Mouse (Mus musculus): ENCODE results near the gene Dnaic1.
A peak's percentile ranks its signal among the peaks of the same experiment; 100 is the strongest.

Dnaic1 gene

DNA sequence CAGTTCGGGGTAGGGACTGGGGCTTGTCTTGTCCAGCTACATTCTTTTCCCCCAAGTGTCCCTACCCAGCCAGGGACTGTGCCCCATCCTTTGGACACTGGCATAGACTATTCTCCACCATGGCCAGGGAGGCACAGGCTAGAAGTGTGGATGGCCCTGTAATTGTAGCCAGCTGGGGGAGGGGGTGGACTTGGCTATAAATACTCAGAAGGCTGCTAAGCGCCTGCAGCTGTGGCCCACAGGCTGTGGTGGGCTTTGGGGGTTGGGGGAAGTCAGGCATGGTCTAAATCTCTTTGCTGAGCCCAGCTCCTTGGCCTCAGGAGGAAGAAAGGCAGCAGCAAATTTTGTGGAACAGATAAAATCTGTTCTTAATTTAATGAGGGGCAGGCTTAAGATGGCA lies 66.3 kb downstream of the Dnaic1 start:
- no peak for DNase-seq (ENCODE audit: low spot score)

DNA sequence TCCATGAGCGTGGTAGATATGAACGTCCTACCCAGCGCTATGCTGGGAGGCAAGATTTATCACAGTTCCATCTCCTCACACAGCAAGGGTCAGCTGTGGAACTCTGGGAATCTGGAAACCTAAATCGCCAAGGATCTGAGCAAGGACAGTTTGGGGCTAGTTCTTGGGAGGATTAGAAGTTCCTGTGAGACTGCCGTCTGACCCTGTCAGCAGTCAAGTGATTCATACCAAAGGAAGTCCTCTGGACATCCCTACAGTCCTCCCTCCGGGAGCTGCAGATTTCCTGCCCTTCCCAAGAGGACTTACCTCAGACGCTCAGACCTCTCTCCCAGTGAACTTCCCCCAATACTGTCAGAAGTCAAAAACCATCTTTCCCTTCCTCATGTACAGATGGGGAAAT lies 66.8 kb downstream of the Dnaic1 start:
- DNase-seq (ENCODE audit: low spot score) = no peak

DNA sequence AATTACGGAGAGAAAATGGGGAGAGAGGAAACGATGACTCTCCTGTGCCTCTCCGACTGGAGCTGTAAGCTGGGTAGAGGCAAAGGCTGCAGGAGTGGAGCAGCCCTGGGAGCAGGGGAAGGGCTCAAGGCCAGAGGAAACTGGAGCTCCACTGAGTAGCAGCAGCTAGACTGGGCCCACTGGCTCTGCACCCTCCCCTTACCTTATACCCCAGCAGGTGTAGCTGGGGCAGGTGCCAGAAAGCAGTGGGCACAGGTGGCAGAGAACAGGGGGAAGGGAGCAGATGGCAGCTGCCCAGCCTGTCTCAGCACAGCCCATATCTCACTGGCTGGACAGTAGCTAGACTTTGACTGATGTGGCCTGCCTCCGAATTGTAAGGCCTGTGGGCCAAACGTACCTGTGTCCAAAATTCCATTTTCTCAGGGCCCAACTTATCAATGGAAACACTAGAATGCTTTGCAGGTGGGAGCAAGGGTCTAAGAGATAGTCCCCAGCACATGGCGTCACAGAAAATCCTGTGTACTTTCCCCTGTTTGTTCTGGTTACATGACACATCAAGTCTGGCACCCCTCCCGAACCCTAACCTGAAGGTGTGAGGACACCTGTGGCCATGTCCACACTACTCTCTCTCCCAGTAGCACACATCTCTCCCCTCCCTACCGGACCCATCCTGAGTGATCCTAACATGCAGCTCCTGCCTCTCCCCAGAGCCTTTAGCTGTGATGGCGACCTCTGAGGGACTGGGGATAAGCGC lies 67.5 kb downstream of the Dnaic1 start:
- DNase-seq (ENCODE audit: low spot score) = no peak

DNA sequence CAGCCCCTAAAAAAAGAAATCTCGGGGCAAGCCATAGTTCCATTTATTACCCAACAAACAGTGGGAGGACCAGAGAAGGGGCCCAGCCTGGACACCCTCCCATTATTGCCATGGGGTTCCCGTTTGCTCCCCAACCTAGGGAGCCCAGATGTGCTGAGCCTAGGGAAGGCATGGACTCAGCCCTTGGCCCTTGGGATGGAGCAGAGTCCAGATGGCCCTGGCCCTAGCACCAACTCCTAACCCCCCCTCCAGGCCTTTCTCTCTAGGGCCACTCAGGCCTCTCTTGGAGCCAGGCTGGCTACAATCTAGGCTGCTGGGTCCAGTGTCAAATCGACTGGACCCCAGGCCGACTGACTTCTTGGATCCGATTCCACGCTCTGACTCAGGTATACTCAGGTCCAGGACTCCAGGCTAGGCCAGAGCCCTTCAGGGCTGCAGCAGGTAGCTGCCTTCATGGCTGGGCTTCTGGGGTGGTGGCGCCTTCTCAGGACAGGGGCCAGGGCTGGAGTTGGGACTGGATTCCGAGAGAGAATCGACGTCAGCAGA lies 68.7 kb downstream of the Dnaic1 start:
- no peak for DNase-seq (ENCODE audit: low spot score)

DNA sequence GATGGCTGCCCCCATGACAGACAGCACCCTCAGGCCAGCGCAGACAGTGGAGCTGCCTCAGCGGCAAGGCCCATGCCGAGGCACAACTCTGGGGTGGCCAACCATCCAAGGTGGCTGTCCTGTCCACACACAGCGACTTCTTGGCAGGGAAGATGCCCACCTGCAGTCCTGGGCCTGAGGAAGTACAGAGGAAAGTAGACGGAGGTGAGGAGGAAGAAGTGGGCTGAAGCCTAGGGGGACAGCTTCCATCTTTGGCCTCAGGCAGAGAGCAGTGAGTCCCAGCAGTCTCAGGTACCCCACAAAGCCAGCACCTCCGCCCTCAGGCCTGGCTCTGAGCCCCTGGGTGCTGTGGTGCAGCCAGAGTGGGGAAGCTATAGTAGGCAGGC lies 69.2 kb downstream of the Dnaic1 start:
- DNase-seq (ENCODE audit: low spot score) = no peak

DNA sequence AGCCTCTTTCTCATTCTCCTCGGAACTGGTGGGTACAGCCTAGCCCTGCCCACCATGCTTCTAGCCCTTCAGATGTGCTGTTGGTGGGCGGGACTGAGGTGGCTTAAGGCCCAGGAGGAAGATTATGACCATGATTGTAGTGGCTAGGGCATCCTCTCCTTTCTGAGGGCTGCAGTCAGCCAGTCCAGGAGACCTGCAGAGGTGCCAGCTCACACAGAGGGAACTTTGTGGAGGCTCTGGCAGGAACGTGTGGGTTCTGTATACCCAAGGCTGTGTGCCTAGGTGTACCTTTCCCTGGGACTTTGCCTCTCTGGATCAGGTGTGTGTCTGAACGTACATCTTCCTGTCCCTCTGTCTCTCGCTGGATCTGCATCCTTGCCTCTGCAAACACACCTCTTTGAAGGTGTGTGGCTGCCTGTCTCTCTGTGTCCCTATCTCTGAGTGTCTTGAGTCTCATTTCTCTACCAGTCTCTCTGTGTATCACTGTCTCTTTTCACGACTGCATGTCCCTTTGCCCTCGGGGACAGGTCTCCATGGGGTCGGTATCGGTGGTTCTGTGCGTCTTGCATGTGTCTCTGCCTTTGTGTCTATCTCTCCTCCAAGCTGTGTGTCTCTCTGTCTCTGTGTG lies 69.8 kb downstream of the Dnaic1 start:
- DNase-seq (ENCODE audit: low spot score) = no peak

DNA sequence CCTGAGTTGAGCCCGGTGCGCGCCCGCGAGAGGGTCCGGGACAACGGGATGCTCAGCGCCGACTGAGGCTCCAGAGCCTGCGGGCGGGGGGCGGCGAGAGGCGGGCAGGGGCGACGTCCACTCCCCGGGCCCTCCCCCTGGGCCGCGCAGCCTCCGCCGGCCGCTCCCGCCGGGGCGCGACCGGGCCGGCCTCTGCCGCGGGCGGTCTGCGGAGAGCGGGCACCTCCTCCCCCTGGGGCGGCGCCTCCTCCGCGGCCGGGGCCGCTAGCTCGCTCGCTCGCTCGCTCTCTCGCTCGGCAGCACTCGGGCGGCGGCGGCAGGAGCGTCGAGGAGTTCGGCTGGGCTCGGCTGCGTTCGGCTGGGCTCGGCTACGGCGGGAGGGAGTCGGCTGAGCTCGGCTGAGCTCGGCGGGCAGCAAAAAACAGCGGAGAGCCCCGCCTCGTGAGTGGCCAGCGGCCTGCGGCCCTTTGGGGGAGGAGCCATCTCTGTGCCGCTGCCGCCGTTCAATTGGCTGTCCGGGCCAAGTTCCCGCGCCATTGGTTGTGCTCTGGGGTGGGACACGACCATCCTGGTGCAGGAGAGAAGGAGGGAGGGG lies 70.4 kb downstream of the Dnaic1 start, which contains the start of gene Enho:
Gene Enho (minus strand): TSS at position 412 of the 595 bp plus-strand sequence.
- peak; percentile 88 for DNase-seq (ENCODE audit: low spot score)

DNA sequence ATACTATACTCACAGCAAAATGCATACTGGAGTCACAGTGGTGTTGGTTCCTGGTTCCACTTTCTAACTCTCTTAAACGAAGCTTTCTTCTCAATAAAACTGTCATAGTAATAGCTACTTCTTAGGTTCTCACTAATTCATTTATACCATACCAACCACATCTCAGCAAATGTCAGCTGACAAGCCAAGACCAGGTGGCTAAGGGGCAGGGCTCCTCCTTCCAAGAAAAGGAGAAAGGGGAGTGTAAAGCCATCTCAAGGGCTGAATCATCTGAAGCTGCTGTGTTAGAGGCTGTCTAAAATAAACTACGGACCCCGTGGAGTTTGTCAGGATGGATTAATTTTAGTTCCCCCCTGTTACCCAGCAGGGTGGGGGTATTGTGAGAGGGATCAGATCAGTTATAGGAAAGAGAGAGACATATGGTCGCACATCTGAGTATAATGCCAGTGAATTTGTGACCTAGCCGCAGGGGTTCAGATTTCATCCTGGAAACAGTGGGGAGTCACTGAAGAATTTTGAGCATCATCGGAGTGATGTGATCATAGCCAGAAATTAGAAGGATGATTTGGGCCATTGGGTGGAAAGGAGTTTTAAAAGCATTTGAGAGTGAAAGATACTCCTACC lies 71.7 kb downstream of the Dnaic1 start:
- DNase-seq (ENCODE audit: low spot score) = no peak

DNA sequence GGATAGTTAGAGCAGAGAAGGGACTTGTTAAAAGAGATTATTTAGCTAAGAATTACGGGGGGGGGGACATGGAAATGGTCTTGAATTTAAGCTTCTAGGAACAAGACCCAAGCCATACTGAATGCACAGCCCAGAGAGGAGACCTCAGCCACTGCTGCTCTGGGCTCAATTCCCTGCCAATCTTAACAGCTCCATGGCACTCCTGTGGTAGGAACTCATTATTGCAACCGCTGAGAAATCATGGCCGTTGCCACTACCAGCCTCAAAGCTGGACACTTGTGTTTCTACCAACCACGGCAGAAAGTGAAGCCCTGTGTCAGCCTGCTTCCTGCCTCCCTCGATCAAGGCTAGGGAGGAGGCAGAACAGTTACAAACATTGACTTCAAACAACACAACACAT lies 75.9 kb downstream of the Dnaic1 start:
- DNase-seq (ENCODE audit: low spot score) = no peak

DNA sequence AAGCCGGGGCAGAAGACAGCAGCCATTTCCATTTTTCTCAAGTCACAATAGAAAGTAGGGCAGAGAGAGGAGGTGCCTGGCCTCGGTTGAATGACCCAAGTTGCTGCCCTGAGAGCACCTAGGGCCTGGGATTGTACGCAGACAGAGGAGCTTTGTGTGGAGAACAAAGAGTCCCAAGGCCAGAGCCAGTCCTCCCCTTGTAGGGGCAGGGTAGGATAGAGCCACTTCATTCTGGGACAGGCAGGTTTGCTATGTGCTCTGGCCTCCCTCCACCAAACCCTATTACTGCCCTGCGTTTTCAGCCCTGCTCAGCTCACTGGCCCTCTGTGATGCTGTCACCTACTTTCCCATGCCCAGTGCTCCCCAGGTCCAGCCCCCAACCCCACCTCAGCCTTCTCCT lies 78.6 kb downstream of the Dnaic1 start:
- no peak for DNase-seq (ENCODE audit: low spot score)

DNA sequence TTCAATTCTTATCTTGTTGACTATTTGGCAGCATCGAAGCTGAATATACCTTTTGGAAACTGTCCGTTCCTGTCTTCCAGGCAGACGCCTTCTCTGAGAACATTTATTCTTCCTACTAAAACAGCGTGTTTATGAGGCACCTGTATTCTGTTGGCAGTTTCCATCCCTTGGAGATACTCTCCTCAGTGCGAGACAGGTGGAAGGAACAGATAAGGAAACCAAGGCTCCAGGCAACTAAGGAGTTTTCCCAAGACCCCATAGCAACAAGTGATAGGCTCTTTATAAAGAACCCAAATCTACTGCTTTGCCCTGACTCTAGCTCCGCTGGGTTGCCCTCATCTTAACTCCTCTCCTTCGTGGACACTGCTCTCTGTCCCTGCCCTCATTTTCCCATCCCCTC lies 79.1 kb downstream of the Dnaic1 start:
- no peak for DNase-seq (ENCODE audit: low spot score)

DNA sequence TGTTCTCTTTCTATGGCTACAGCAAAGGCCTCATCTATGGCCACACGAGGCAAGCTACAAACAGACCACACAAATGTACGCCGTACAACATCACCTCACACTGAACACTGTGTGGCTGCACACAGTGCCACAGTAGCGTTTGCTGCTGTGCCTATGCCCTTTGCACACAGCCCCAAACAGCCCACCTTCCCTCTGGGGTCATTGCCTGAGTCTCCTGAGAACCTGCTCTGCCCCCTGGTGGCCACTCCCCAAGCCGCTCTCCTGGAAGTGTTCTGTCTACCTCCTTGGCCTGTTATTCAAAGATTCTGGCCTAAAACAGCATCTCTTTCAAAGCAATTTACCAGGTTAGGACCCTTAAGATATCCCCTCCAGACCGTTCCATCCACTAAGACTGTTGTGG lies 83.7 kb downstream of the Dnaic1 start:
- no peak for DNase-seq (ENCODE audit: low spot score)

DNA sequence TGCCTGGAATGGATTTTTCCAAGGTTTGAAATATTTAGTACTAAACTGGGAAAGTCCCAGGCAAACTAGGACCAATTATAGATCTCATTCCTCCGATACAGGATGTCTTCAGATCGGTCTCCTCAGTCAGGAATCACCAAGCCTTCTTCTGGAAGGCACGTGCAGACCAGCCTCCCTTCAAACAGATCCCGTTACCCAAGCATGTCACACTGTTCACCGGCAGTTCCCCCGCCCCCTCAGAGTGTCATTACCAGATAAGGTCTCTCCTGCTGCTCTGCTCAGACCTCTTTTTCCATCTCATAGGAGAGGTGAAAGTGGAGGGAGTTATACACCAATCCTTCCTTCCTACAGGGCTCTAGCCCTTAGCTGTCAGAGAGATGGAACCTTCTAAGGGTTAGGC lies 84.2 kb downstream of the Dnaic1 start:
- no peak for DNase-seq (ENCODE audit: low spot score)

DNA sequence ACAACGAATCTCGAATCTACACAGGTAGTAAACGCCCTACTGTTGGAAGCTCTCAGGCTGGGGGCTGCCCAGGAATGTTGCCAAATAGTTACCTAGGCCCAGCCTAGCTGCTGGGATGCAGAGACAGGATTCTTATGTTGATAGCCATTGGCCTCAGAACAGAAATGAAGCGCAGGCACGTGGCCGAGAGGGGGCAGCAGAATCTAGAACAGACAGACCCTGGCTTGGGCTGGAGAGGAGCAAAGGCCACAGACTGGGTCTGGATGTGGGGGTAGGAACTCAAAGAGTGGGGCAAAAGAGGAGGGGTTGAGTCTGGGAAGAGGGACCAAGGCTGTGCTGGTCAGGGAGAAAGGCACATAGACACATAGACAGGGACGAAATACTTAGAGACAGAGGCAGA lies 84.6 kb downstream of the Dnaic1 start:
- DNase-seq (ENCODE audit: low spot score) = peak; percentile 48

DNA sequence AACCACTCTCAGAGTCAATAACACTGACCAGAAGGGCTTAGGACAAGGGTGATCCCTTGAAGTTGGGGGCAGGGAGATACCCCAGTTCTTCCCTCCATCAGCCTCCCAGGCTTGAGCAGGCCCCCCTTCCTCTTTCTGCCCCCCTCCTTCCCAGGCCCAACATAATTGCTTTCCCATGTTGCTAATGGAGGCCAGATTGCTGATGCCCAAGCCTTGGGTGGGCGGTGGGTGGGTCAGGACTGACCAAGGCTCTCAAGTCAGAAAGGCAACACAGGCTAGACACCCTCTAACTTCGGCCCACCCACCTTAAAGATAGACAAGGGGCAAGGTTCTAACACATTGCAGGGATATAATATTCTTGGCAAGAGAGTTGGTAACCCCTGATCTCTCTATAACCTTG lies 86.0 kb downstream of the Dnaic1 start:
- DNase-seq (ENCODE audit: low spot score) = no peak

DNA sequence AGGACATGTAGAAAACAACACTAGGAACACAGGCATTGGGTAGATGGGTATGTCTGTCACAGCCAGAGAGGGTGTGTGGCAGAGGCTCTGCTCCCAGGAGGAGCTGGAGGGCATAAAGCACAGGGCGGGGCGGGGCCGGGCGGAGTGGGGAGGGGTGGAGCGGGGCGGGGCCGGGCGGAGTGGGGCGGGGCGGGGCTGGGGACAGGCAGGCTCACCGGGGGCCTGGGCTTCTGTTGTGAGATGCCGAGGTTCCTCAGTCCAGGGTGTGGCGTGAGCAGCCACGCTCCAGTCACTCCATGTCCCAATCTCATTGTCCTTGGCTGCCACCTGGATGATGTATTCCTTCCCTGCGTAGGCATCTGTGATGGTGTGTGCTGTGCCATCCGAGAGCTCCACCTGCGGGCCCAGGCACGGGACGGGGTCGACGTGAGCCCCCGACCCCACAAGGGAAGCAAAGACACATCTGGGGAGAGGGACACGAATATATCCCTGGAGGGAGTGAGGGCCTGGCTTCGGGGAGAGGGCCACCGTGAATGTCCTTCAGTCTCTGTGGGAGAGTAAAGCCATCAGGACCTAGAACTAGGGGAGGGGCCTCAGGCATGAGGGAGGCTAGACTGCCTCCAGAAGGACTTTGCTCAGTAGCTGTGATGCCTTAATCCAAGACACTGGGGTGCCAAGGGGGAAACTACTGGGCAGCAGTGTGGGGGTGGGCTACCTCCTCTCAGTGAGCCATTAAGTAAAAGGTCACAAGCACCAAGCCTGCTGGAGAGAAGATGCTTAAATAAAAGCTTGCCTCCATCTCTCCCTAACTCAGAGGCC lies 89.2 kb downstream of the Dnaic1 start:
- DNase-seq (ENCODE audit: low spot score) = no peak

DNA sequence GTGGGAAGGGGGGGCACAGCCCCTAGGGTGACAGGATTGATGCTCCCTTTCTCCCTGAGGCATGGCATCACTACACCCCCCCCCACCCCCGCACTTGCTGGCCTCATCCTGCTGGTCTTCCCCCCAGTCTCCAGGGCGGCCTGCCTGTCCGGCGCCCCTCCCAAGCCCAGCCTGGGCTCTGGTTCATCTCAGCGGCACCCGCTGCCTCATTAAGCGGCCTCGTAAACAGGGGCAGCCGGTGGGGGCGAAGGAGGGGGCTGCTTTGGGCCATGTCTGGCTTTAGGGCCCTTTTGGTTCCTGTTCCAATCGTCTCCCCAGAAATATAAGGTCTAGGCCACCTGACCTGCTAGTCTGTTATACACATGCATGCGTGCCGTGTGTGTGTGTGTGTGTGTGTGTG lies 90.0 kb downstream of the Dnaic1 start:
- no peak for DNase-seq (ENCODE audit: low spot score)

DNA sequence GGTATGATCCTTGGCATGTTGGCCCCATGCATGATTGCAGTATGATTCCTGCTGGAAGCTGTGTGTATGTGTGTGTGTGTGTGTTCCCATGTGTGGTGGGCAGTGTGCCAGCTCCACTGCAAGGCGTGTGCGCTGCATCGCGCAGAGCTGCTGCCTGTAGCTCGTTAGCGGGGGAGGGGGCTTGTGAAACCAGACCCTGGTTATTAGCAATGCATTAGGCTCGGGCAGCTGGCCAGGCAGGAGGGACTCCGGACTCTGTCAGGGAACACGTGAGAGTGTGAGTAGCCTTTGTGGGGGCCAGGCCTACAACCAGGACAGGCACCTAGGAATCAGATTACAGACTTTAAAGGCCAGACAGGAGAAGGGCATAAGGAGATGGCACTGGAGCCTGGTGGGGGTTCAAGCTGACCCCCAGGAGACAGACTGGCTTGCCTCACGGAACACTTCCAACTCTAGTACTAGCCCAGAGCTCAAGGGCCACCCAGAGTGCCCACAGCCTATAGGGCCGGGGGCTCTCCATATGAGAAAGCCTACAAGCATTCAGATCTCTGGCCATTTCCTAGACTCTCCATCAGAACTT lies 91.4 kb downstream of the Dnaic1 start:
- DNase-seq (ENCODE audit: low spot score) = no peak

DNA sequence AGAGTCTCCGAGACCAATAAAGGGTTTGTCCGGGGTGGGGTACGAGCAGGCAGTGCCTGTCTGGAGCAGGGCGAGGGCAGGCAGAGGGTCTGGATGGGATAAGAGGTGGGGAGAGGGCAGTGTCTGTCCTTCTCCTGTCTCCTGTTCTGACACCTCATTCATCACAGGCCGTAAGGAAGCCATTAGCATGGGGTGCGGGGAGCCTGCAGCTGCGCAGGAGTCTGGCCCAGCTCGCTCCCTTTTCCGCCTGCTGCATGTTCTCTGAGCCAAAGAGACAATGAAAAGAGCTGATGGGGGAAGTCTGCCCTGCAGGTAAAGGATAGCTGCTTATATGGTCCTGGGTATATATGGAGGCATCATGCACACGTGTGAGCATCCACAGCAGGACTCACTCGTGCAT lies 93.1 kb downstream of the Dnaic1 start:
- no peak for DNase-seq (ENCODE audit: low spot score)

DNA sequence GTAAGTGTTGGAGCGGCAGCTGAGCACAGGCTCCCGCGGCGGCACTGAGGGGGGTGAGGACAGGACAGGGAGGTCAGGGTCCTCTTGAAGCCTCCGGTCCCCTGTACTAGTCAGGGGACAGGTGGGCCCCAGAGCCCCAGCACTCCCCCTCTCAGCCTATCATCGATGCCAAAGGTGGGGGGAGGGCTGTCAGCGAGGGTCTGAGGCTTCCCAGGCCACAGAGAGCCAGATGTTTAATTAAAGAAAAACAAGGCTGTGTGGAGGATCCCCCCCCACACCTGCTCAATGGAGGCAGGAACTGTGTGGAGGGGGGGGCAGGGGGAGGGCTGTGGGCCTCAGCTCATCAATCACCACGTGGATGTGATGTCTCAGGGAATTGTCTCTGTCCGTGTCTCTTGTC lies 94.0 kb downstream of the Dnaic1 start:
- no peak for DNase-seq (ENCODE audit: low spot score)

DNA sequence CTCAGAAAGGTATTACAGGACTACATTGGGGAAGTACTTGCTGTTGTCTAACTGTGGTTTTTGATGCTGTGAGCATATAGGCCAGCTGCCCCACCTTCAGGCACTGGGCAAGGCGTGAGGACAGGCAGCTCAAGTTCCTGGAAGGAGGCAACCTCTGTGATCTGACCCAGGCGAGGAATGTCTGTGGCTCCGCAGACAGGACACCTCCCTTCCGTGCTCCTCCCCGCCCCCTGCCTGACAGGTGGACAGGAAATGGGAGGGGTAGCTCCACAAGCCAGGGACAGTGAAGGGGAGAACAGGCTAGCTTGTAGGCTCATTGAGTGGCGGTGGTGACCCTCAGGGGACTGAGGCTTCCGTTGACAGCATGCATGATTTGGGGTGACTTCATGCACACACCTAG lies 95.0 kb downstream of the Dnaic1 start:
- DNase-seq (ENCODE audit: low spot score) = no peak

Data from ovary, postnatal 10 days (tissue).